Mouse (Mus musculus) bone marrow, adult 2 months (tissue): ENCODE measurements around the gene Pgf.

Experiments used
- CTCF ChIP-seq: fragments of 200-500 bp; IDR thresholded peaks from 2 replicates; pipeline ENCODE4 v1.5.1; 2011; ENCODE audit warnings: low read length, control low read depth; ENCODE audit not compliant: control insufficient read depth, insufficient read depth
- POLR2A ChIP-seq: fragments of 200-500 bp; IDR thresholded peaks from 2 replicates; pipeline ENCODE4 v1.6.1; 2011; ENCODE audit warnings: low read depth, mild to moderate bottlenecking, control low read depth, low read length, borderline replicate concordance; ENCODE audit not compliant: control insufficient read depth

GRCm38 (mm10) chr12:85144821-85145220, 32.8 kb downstream of the Pgf start:
- TF ChIP-seq CTCF (no peak), POLR2A (no peak)
